Mouse (Mus musculus) naive thymus-derived CD4-positive, alpha-beta T cell, adult 2 months (primary cell): ENCODE data around the gene Rita1.

Experiments
- DNase-seq: peaks from one replicate; pipeline ENCODE4 v3.0.0-alpha.2; 2011; ENCODE audit warnings: low read depth

The Rita1 gene

DNA sequence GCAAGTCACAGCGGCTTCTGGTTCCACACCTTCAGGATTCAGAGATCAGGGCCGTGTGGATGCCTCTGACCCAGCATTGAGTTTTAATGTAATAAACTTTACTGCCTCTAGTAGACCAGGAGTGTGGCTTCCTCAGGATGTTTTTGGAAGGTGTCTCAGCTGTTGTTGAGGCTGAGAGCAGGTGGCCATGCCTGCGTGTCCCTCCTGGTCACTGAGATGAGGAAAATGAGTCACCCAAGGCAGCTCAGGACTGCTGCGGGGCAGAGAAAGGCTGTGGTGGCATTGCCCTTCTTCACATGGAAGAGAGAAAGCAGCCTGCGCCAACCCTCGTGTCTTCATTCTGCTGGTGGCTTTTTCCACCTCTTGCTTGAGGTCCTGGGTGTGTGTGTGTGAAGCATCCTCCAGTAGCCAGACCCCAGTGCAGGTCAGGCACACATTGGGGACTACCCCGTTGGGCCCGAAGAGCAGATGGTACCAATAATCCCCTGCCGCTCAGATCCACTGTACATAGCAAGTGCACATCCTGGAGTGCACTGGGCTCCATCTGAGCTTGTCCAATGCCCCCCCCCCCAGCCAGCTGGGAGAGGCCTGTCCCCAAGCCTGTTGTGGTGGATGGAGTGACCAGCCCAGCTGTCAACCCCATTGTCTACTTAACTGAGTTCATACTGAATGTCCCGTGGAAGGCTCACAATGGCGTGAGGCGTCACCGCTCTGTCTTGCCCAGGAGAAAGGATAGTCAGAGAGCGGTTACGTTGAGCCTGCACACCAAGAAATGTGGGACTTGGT, 15.3 kb upstream of the Rita1 start:
- peak; percentile 6 for DNase-seq

DNA sequence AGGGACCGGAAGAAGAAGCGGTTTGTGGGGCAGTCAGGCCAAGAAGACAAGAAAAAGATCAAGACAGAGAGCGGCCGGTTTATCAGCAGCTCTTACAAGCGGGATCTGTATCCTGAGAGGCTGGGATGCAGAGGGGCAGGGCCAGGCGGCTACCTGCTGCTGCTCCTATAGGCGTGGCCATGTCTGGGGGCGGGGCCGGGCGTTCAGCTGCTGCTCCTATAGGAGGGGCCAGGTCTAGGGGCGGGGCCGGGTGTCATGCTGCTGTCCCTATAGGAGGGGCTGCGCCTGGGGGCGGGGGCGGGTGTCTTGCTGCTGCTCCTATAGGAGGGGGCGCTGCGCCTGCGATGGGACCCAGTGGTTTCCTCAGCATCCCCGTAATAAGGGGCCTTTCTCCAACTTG, 14.0 kb upstream of the Rita1 start:
- DNase-seq: peak; percentile 28

DNA sequence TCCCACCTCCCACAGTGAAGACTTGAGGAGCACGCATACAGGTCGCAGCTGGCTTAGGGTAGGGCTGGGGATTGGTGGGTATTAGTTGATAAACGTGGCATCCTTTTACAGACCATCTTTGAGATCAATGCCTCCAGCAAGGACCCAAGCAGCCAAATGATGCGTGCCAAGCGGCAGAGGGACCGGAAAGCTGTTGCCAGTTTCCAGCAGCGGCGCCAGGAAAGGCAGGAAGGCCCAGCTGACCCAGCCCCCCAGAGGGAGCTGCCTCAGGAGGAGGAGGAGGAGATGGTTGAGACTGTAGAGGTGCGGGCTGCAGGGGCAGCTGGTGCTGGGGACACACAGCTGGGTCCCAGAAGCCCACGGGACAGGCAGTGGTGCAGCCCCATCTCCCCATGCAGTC, 12.0 kb upstream of the Rita1 start:
- no peak for DNase-seq

DNA sequence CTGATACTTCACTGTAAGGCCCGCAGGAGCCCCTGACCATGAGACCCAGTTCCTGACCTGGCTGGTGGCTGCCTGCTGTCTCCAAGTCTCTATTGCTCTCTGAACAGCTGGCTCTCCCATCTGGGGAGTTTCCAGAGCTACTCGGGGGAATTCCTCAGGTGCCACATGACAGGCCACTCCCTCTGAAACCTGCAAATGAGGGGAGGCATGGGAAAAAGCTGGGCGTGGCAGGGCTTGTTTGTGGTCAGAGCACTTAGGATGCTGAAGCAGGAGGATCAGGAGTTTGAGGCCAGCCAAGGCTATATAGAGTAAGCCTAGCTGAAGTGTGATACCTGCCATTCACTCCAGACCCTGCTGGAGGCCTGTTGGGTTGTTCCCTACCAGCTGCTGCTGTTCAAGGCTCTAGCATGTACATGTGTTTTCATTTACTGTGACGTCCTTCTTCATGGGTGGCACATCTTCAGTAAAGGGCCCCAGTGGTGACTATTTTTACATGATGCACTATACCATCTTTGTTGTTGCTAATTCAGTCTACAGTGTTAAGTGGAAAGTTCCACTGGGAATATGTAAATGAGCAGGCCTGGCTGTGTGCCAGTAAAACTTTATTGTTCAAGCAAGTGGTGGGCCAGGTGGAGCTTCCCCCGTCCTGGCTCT, 9.9 kb upstream of the Rita1 start:
- peak; percentile 64 for DNase-seq

DNA sequence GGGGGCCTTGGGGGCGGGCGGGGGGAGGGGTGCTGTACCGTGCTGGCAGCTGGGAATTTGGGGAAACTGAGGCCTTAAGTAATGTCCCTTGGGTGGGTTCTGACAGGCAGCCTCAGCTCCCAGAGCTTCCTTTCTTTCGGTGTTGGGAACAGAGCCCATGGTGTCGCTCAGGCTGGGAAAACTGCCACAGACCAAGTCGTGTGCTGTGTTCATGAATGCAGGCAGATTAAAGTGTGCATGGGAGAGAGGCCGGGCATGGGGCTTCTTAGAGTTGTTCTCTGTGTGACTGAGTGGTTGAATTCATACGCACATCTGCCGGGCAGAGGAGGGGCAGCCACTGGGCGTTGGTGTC, 9.4 kb upstream of the Rita1 start:
- DNase-seq: no peak

DNA sequence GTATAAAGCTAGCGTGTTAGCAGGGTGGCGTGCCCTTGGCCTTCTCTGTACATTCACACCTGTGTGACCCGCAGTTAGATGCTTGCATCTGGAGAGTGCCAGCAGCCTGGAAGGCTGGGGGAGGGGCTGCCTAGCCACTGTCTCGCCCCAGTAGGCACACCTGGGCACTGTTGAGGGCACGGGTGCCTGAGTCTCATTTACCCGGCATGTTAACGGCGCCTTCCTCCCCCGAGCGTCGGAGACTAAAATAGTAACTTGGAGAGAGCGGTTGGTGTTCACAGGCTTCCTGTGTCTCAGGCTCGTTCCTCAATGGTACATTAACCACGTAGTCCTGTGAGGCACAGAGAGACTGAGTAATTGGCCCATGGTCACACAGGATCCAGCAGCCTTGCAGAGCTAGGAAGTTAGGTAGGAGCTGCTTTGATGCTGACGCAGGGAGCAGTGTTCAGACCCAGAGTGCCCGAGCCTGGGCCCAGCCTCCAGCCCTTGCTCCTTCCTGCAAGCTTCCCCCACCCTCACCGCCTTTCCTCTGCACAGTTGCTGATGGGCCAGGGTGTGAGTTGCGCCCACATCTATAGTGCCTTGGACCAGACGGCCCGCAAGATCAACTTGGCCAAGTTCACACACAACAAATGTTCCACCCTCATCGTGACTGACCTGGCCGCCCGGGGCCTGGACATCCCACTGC, 8.8 kb upstream of the Rita1 start:
- peak; percentile 83 for DNase-seq

DNA sequence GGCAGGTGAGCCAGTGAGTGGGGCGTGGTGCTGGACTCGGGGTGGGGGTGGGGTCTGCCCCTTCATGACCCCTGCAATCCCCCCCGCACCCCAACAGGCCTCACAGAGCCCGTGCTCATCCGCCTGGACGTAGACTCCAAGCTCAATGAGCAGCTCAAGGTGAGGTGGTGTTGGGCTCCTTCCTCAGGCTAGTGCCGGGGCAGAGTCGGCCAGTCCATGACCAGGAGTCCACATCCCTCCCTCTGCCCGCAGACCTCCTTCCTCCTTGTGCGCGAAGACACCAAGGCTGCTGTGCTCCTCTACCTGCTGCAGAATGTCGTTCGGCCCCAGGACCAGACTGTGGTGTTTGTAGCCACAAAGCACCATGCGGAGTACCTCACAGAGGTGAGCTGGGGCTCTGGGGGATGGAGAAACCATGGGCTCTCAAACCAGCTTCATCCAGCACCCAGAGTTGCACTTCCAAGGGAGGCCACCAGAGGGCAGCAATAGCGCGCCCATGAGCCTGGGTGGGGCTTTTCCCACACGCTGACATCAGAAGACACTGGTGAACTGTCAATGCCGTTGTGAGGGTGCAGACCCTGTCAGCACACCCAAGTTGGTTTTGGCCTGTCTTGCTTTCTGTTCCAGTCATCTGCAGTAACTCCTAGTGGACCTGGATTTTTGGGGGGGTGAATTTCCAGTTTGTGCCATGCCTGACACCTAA, 8.1 kb upstream of the Rita1 start:
- DNase-seq: peak; percentile 96

DNA sequence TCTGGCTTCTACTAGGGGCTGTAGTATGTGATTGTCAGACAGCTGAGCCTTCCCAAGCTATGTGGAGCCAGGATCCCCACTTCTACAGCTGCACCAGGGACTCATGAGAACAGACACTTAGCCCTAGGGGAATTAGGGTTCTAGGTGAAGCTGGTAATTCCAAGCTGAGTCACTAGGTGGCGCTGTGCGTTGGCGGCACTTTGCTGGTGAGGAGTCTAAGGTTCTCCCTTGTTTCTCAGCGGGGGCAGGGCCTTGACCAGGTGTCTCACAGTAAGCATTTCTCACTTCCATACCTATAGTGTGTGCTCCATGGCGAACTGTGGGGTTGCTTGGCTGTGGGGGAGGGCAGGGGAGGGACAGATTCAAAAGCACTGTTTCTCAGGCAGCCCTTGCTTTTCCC, 6.8 kb upstream of the Rita1 start:
- peak; percentile 87 for DNase-seq

DNA sequence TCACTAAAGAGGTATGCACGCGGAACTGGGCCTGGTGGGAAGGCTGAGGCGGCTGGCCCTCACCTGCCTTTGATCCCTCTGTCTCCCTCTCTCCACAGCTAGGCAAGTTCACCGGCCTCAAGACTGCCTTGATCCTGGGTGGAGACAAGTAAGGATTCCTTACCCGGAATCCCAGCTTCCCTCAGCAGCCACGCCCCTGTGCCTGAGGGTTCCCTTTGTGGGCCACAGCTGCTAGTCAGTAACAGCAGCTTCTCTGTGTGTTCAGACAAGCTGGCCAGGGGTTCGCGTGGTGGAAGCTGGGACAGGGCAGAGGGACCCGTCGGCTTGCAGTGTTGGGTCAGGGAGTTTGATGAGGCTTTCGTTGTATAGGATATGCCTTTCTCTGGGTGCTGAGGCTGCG, 6.4 kb upstream of the Rita1 start:
- peak; percentile 25 for DNase-seq

DNA sequence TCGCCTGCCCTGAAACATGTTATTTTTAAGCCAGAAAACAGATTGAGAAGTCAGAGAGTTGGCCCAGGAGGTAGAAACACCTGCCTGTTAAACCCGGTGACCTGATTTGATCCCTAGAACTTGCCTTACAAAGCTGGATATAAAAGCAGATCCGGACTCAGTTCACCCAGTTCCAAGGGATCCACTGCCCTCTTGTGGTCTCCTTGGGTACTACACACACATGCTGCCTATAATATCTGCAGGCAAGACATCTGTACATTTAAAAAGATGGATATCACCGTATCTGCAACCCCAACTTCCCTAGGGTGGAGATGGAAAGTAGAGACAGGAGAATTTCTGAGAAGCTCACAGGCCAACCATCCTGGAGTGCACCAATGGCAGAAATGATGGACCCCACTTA, 3.5 kb upstream of the Rita1 start:
- peak; percentile 81 for DNase-seq

DNA sequence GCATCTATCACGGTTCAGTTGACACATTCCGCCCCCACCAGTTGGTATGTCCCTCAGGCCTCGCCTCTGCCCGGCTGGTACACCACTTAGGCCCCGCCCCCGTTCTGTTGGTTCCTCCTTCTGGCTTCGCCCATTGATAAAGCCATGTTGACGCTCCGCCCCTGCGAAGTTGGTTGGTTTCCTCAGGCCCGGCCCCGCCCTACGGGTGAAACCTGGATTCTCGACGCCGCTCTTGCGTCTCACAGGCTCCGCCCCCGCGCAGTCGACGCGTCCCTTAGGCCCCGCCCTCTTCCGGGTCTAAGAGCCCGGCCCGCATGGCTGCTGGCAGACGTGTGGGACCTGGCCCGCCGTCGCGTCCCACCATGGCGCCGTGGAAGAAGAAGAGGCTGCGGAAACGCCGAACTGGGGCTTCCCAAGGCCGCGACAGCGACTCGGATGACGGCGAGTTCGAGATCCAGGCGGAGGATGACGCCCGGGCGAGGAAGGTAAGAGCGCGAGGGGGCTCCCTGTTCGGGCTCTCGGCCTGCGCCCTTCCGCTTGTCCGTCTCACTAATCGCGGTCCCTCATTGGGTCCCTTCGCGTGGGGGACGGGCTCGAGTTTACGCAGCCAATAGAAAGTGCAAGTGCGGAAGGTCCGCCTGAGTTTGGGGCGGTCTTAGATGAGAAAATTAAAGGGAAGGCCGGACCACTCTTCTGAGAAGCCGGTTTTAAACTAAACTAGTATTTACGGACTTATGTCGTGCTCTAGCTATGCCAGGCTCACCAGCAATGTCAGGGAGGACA, 624 bp upstream of the Rita1 start:
- DNase-seq: peak; percentile 100

DNA sequence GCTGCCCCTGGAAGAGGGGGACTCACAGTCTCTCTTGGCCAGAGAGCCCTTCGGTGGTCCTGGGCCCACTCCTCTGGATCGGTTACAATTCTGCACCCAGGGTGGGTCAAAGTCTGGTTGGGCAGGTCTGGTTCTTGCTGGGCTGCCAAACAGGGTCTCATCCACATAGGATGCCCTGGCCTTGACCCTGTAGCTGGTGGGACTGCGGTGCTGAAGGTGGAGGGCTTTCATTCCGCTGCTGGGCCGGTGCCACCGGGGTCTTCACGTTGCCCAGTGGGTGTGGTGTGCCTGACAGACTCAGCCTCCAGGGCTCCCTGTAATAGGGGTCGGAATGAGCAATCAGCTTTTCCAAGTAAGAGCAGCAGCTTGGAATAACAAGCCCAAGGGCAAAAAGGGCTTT, 973 bp downstream of the Rita1 start:
- DNase-seq: no peak

DNA sequence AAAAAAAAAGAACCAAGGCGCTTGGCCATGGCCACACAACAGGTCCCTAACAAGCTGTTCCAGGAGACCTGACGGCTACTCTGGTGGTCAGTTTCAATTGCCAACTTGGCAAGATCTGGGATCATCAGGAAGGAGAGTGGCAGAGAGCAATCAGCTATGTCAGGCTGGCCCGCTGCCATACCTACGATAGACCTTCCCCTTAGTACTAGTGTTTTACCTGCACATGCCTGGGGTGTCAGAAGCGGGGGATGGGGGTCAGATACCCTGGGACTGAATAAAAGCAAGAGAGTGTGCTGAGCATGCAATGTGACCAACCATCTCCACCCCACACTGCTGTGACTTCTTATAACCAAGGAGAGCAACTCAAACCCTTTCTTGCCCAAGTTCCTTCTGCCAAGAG, 1.5 kb downstream of the Rita1 start:
- DNase-seq: peak; percentile 19

DNA sequence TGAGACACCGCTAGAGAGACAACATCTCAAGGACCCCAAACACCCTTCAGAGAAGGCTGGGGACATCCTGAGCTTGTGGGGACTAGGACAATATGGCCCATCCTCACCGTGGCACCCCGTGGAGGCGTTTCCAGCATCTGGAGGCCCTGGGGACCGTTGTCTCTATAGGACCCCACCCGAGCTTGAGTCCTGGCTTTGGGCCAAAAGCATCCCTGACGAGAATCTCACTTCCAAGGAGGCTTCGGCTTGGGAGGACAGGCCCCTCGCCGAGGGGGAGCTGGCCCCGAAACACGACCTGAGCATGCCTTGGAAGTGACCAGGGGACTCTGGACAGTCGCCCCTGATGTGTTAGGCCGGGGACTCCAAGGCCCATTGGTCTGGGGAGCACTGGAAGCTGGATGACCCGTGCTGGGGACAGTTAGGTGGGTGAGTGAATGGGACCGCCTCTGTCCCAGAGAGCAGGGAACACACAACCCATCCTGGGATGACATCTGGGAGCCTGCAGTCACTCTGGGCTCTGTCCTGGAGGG, 3.1 kb downstream of the Rita1 start:
- DNase-seq: no peak

DNA sequence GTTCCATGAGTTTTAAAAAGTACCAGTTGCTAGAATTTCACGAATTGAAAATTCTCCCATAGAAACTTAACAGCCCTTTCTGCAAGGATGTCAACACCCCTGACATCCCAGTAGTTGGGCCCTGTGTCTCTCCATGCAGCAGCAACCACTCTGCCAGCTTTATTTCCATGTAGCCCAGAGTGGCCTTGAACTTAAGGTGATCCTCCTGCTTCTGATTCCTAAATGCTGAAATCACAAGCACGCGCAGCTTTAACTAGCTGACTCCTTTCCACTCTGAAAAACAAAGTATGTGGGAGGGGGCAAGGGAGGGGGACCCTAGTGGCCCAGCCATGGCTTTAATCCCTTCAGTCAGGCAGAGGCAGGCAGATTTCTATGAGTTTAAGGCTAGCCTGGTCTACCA, 5.1 kb downstream of the Rita1 start:
- no peak for DNase-seq

DNA sequence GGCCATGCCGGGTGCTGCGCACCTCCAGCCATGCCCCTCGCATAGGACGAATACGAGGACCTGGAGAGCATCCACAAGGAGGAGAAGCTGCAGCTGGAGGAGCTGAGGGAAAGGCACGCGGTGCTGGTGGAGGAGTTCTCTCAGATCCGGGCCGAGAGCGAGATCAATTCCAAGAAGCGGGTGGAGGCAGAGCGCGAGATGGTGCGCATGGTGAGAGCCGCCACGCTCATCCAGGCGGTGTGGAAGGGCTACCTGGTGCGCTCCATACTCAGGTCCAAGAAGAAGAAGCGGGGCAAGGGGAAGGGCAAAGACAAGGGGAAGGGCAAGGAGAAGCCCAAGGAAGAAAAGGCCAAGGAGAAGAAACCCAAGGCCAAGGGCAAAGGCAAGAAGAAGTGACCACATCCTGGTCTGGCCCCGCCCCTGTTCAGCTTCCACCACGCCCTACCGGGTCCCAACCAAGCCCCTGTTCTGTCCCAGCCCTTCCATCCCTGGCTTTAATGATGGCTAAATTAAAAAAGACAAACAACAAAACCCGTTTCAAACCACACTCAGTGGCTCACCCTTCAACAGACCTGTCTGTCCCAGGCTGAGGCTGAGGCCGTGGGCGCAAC, 5.7 kb downstream of the Rita1 start:
- no peak for DNase-seq

DNA sequence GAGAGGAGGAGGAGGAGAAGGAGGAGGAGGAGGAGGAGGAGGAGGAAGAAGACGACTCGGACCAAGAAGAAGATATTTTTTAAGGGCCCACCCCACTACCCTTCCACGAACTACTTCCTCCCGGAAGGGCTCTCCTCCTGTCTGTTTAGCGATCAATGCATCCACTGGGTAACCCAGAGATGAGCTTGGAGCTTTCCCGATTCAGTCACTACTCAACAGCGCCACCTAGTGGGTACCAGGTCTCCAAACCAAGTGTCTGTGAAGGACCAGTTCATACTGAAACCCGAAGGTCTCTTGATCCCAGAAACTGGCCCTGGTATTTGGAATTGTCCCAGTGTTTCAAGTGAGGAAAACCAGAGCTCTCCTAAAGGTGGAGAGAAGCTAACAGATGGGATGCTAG, 6.7 kb downstream of the Rita1 start:
- DNase-seq: peak; percentile 94

DNA sequence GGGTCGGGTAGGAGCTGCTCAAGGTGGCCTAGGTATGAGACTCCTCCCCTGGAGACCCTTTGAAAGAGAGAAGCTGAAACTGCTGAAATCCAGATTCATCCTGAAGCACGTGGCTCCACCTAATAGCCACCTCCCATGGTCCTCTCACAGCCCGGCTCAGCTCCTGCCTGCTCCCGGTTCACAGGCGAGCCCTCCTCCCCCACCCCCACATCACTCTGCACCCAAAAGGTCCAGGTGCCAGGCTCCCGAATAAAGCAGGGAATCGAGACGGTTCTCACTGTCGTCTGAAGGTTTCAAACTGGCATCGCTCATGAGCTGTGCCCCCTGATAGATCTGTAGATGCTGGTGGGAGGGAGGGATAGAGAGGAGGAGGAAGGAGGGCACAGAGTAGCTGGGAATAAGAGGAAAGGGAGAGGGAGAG, 7.1 kb downstream of the Rita1 start:
- no peak for DNase-seq

DNA sequence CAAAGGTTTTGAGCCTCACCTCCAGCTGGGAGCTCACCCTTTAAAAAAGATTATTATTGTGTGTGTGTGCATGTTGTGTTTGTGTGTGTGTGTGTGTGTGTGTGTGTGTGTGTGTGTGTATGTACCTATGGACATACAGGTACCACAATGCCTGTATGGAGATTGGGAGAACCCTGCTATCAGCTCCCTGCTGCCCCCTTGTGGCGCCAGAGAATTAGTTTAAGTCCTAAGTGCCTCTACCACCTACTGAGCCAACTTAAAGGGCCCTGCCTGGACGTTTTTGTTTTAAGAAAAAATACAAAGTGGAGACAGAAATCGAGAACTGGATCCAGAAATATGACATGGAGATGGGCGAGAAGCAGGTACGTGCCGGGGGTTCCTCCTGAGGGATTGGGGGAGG, 7.5 kb downstream of the Rita1 start:
- DNase-seq: peak; percentile 91

DNA sequence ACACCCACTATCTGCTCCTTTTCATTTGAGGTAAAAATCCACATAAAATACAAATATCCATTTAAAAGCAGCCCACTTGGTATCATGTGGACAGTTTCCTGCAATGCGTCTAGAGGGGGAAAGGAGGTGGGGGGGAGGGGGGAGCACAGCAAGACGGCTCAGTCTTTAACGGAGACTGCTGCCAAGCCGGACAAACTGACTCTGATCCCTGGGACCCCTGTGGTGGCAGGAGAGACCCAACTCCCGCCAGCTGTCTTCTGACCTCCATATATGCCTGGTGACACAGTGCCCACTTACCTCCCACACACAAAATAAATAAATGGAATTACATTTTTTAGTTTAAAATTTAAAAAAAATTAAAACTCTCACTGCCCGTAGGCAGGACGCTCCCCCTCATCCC, 8.9 kb downstream of the Rita1 start:
- DNase-seq: no peak

DNA sequence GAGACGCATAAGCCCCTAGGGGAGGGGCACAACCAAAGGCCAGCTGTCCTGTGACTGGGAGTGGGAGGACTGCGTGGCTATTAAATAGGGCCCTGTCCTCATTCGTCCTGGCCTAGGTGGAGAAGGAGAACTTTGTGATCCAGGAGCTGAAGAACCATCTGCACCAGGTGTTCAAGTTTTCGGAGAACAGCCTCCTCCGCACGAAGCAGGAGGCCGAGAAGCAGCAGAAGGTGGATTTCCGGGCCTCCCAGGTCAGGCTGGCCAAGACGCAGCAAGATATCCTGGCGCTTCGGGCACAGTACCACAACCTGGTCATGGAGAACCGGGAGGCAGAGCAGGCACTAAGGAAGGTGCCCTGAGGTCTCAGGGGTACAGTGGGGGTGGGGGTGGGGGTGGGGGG, 10.2 kb downstream of the Rita1 start:
- DNase-seq: no peak
